Mouse (Mus musculus): Measurements from ENCODE around the gene Vmn1r226. TPM values are rescaled to one million over a fixed set of nuclear protein-coding genes. Genes with fewer than 3 reads are reported as not detected.

The Vmn1r226 gene
- polyA plus RNA-seq (2014; fragmentation: Illumina TruSeq; extraction: RNeasy Lipid Tissue Mini Kit (QIAGEN cat#74804); ENCODE audit: low read depth, low replicate concordance), result not detected

DNA sequence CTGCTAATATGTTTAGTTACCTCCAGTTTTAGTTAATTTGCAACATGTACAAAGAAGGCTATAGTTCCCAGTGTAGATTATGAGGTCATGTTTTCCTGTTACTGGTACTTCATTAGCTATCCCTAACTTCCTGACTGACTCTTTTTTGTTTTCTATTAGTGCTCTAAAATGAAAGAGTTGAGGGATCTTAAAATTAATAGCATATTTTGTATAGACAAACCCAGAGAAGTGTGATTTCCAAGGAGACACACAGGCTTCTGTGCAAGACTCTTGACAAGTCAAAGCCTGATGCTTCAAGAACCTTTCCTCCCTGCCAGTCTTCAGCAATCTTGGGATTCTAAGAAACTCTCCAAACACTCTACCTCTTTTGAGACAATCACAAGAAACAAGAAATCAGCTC is at the start of gene Vmn1r226:
Vmn1r226 (plus strand) TSS at position 301 of the 400 bp plus-strand sequence.

DNA sequence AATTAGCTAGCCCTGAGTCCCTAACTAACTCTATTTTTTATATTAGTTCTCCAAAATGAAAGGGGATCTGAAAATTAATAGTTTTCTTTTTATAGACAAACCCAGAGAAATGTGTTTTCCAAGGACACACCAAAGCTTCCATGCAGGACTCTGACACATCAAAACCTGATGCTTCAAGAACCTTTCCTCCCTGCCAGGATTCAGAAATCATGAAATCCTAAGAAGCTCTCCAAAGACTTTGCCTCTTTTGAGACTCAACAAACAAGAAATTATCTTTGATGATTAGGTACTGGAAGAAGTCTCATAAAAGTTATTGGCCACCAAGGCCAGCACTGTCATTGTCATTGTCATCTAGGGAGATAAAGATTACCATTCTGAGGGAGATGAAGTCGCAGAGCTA is 46.9 kb downstream of the Vmn1r226 start, which contains the start of gene Vmn1r227:
Vmn1r227 (plus strand) TSS at position 301 of the 400 bp plus-strand sequence.

Other genes with a start within 250 kb of the Vmn1r226 start
- not detected for gene Vmn2r108, start 201.5 kb upstream of the Vmn1r226 start, polyA plus RNA-seq (2014; fragmentation: Illumina TruSeq; extraction: RNeasy Lipid Tissue Mini Kit (QIAGEN cat#74804); ENCODE audit: low read depth, low replicate concordance)
- gene Vmn1r225, start 184.7 kb upstream of the Vmn1r226 start, polyA plus RNA-seq (2014; fragmentation: Illumina TruSeq; extraction: RNeasy Lipid Tissue Mini Kit (QIAGEN cat#74804); ENCODE audit: low read depth, low replicate concordance), result not detected
- not detected for gene Vmn2r109, start 118.1 kb upstream of the Vmn1r226 start, polyA plus RNA-seq (2014; fragmentation: Illumina TruSeq; extraction: RNeasy Lipid Tissue Mini Kit (QIAGEN cat#74804); ENCODE audit: low read depth, low replicate concordance)
- gene Vmn2r110, start 86.4 kb upstream of the Vmn1r226 start, polyA plus RNA-seq (2014; fragmentation: Illumina TruSeq; extraction: RNeasy Lipid Tissue Mini Kit (QIAGEN cat#74804); ENCODE audit: low read depth, low replicate concordance), result not detected
- not detected for gene Fpr-rs3, start 58.0 kb upstream of the Vmn1r226 start, polyA plus RNA-seq (2014; fragmentation: Illumina TruSeq; extraction: RNeasy Lipid Tissue Mini Kit (QIAGEN cat#74804); ENCODE audit: low read depth, low replicate concordance)
- gene Vmn1r227, start 47.0 kb downstream of the Vmn1r226 start, polyA plus RNA-seq (2014; fragmentation: Illumina TruSeq; extraction: RNeasy Lipid Tissue Mini Kit (QIAGEN cat#74804); ENCODE audit: low read depth, low replicate concordance), result not detected
- not detected for gene Vmn1r228, start 103.3 kb downstream of the Vmn1r226 start, polyA plus RNA-seq (2014; fragmentation: Illumina TruSeq; extraction: RNeasy Lipid Tissue Mini Kit (QIAGEN cat#74804); ENCODE audit: low read depth, low replicate concordance)
- not detected for gene Vmn1r229, start 128.7 kb downstream of the Vmn1r226 start, polyA plus RNA-seq (2014; fragmentation: Illumina TruSeq; extraction: RNeasy Lipid Tissue Mini Kit (QIAGEN cat#74804); ENCODE audit: low read depth, low replicate concordance)
- not detected for gene Vmn1r230, start 157.6 kb downstream of the Vmn1r226 start, polyA plus RNA-seq (2014; fragmentation: Illumina TruSeq; extraction: RNeasy Lipid Tissue Mini Kit (QIAGEN cat#74804); ENCODE audit: low read depth, low replicate concordance)
- gene Vmn1r231, start 222.2 kb downstream of the Vmn1r226 start, polyA plus RNA-seq (2014; fragmentation: Illumina TruSeq; extraction: RNeasy Lipid Tissue Mini Kit (QIAGEN cat#74804); ENCODE audit: low read depth, low replicate concordance), result not detected
- not detected for gene Vmn1r232, start 236.9 kb downstream of the Vmn1r226 start, polyA plus RNA-seq (2014; fragmentation: Illumina TruSeq; extraction: RNeasy Lipid Tissue Mini Kit (QIAGEN cat#74804); ENCODE audit: low read depth, low replicate concordance)